Mouse (Mus musculus) midbrain, embryonic 10.5 days (tissue): ENCODE data around the gene Zbtb3. TPM values are rescaled to one million over a fixed set of nuclear protein-coding genes. Genes with fewer than 3 reads are reported as not detected.

Experiments
- DNase-seq: peaks from one replicate; pipeline ENCODE4 v3.0.0-alpha.2; 2017; ENCODE audit warnings: low spot score
- H3K27ac ChIP-seq: fragments of 300-500 bp; sonication (generic); replicated peaks from 2 replicates; pipeline ENCODE4 v1.5.1; 2016; ENCODE audit warnings: mild to moderate bottlenecking
- H3K27me3 ChIP-seq: fragments of 300-500 bp; sonication (generic); 2 replicates; pipeline ENCODE4 v1.6.1; 2016; ENCODE audit warnings: low read depth, mild to moderate bottlenecking; ENCODE audit not compliant: poor library complexity, severe bottlenecking
- H3K36me3 ChIP-seq: fragments of 300-500 bp; sonication (generic); 2 replicates; pipeline ENCODE4 v1.6.1; 2016; ENCODE audit warnings: mild to moderate bottlenecking, moderate library complexity
- H3K4me1 ChIP-seq: fragments of 300-500 bp; sonication (generic); 2 replicates; pipeline ENCODE4 v1.6.1; 2016
- H3K4me3 ChIP-seq: fragments of 300-500 bp; sonication (generic); 2 replicates; pipeline ENCODE4 v1.5.1; 2016; ENCODE audit warnings: mild to moderate bottlenecking, moderate library complexity
- H3K9me3 ChIP-seq: fragments of 300-500 bp; sonication (generic); replicated peaks from 2 replicates; pipeline ENCODE4 v1.6.1; 2016; ENCODE audit warnings: mild to moderate bottlenecking
- WGBS: fragments of 180-500 bp; shearing (Covaris S2); methylation state at CpG from one replicate; pipeline ENCODE4 v1.1.7; 2016; 5-methylcytosine and 5-hydroxymethylcytosine counted together
- polyA plus RNA-seq: library from polyadenylated mRNA; unstranded; fragments of >200 nt; fragmentation: Nextera tagmentation; extraction: Ambion mirVana; gene quantifications from 2 replicates; pipeline ENCODE4 v1.2.1, GENCODE M21; 2016

Gene Zbtb3
- 7.5 and 7.8 TPM in 2 replicates for polyA plus RNA-seq

DNA sequence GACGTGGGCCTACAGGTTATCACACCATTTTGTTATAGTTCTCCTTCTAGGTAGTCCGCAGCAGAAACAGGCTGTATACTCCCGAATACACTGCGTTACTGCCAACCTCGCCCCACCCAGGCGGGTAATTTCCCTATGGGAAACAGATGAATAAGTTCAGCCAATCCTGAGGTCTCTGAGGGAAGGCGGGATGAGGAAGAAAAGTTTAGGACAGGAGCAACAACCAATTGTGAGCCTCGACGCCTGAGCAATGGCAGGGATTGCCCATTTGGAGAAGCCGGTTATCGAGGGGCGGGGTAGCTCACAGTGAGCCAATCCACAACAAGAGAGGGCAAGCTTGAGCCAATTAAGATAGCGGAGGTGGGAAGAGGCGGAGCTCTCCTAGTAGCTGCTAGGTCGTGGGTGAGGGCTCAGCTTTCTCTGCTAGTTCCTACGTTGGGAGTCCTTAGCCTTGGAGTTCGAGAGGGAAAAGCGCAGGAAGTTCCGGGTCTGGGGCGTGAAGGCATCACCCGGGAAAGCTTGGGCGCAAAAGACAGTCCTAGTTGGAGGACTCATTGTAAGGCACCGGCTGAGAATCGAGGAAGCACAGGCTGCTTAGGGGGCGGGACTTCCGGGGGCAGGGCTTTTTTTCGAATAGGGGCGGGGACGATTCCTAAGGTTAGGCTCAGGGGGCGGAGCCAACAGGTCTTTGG lies at the start of gene Zbtb3:
Gene Zbtb3 (plus strand): TSS at position 426 of the 692 bp plus-strand sequence.
- H3K4me3 ChIP-seq: peak within 1 kb of the TSS; percentile 71
- DNase-seq: peak; percentile 96
- under 1% methylated on average over 30 of the region's 30 CpGs for WGBS
- H3K27ac ChIP-seq: peak within 1 kb of the TSS; percentile 91
- no peaks in the 10 kb centered on the region for H3K27me3 ChIP-seq
- H3K36me3 ChIP-seq: peaks cover 40% of the 10 kb centered on the region
- peaks cover 29% of the 10 kb centered on the region for H3K4me1 ChIP-seq
- H3K9me3 ChIP-seq: no peaks in the 10 kb centered on the region

DNA sequence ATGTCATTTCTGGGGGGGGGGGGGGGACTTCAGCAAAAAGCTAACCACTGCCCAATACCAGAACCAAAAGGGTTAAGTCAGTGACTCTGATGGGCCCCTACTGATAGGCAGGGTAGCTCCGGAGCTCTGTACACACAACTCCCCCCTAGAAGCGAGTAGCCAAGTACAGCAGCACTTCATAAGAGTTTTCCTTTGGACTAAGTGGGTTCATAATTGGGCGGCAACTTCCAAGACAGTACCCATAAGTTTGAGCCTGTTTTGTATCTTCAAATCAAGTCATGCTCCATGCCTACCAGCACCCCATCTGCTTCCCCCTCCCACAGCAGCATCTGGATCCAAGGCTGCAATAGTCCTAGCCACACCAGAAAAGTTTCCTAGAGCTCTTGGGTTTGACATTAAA lies 46.7 kb upstream of the Zbtb3 start:
- H3K4me1 ChIP-seq: peaks cover 28% of the 10 kb centered on the region
- no peaks in the 10 kb centered on the region for H3K27me3 ChIP-seq
- H3K9me3 ChIP-seq: no peaks in the 10 kb centered on the region
- no peak for DNase-seq
- 90% methylated on average over 3 of the region's 3 CpGs for WGBS
- H3K27ac ChIP-seq: no peak overlapping the region
- H3K4me3 ChIP-seq: peak overlapping the region; percentile 89; the same call in 1 of the 2 replicates
- peaks cover 58% of the 10 kb centered on the region for H3K36me3 ChIP-seq

DNA sequence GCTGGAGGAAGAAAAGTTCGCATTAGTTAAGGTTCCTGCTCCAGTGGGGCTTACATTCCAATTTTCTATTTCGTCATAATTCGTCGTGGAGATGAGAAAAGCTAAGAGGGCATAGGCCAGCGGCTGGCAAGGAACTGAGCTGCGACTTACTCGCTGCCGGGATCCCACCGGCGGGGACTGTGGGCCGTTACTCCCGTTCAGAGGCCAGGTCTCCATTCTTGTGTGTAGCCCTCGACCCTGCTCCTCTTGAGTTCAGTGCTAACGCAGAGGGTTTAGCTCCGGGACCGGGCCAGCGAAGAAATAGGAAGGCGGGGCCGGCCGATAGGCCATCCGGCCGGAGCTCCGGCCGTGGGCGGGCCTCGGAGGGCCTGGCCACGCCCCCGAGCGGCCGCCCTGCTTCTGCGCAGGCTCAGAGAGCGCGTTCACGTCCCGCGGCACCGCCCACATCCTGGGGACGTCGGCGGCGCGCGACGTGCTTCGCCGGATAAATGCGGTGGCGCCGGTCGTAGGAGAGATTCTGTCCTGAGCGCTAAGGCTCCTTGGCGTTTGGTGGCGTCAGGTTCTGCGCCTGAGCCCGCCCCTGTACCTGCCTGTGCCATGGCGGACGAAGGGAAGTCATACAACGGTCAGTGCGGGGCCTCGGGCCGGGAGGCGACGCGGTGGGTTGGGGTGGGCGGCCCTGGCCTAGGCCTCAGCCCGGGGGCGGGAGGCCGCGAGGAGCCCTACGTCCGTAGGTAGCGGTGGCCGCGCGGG lies 45.5 kb upstream of the Zbtb3 start, which contains the start of gene Nxf1:
Gene Nxf1 (plus strand): TSS at position 439 of the 753 bp plus-strand sequence.
- Histone ChIP-seq H3K27me3 (no peaks in the 10 kb centered on the region), H3K9me3 (no peaks in the 10 kb centered on the region), H3K27ac (peak within 1 kb of the TSS; percentile 95), H3K4me1 (peaks cover 28% of the 10 kb centered on the region), H3K4me3 (peak within 1 kb of the TSS; percentile 89), H3K36me3 (peaks cover 58% of the 10 kb centered on the region)
- WGBS: under 1% methylated on average over 75 of the region's 75 CpGs
- DNase-seq: peak; percentile 94

DNA sequence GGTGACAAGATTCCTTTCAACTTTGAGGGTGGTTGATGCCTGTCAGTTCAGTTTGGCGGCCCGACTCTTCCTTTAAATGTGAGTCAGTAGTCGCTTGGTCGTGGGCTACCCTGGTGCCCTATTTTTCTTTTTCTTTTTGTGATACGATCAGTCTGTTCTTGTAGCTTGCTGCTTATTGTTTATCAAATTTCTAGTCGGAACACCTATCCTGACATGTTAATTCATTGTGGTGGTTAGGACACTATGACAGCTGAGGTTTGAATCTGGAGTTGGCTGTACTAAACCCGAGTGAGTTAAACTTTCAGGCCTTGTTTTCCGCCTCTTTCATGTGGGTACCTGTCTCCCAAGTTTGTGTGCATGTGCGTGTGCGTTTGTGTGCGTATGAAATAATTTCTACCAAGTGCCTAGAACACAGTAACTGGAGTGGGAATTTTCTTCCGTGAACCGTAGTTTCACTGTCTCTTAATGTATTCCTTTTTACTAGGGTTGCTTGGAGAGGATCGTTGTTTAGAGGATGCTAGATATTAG lies 44.8 kb upstream of the Zbtb3 start:
- Histone ChIP-seq H3K27ac (peak overlapping the region; percentile 95), H3K27me3 (no peaks in the 10 kb centered on the region), H3K9me3 (no peaks in the 10 kb centered on the region), H3K36me3 (peaks cover 58% of the 10 kb centered on the region), H3K4me1 (peaks cover 28% of the 10 kb centered on the region), H3K4me3 (peak overlapping the region; percentile 89)
- 12% methylated on average over 14 of the region's 14 CpGs for WGBS
- DNase-seq: no peak

DNA sequence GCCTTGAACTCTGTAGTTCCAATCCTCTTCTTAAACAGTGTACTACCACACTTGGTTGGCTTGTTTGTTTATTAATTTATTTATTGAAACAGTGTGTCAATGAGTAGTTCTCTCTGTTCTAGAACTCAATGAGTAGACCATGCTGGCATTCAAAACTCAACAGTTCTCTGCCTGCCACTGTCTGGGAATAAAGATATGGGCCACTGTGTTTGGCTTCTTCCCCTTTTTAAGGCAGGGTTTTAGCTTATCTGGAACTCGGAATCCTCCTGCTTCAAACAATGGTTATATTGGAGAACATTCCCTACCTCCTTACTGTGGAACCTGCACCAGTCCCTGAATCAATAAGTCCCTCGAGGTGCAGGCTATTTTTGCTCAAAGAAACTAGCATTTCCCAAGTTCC lies 43.5 kb upstream of the Zbtb3 start:
- no peak for DNase-seq
- Histone ChIP-seq H3K27me3 (no peaks in the 10 kb centered on the region), H3K9me3 (no peaks in the 10 kb centered on the region), H3K27ac (no peak overlapping the region), H3K4me1 (peaks cover 28% of the 10 kb centered on the region), H3K4me3 (peak overlapping the region; percentile 89), H3K36me3 (peaks cover 58% of the 10 kb centered on the region)
- WGBS: 93% methylated on average over 2 of the region's 2 CpGs

DNA sequence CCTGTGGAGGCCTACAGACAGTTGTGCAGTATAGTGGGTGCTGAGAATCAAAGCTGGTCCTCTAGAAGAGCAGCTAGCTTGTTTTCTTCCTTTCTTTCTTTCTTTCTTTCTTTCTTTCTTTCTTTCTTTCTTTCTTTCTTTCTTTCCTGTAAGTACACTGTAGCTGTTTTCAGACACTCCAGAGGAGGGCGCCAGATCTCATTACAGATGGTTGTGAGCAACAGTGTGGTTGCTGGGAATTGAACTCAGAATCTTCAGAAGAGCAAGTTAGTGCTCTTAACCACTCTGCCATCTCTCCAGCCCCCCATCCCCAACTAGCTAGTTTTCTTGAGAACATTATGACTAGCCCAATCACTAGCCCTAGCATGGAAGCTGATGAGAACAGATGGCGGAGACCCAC lies 41.6 kb upstream of the Zbtb3 start:
- Histone ChIP-seq H3K27me3 (no peaks in the 10 kb centered on the region), H3K27ac (no peak overlapping the region), H3K4me3 (no peak overlapping the region), H3K4me1 (peaks cover 24% of the 10 kb centered on the region), H3K9me3 (peaks cover 11% of the 10 kb centered on the region; the same call in 1 of the 2 replicates), H3K36me3 (peaks cover 59% of the 10 kb centered on the region)
- DNase-seq: no peak
- 90% methylated on average over 2 of the region's 2 CpGs for WGBS

DNA sequence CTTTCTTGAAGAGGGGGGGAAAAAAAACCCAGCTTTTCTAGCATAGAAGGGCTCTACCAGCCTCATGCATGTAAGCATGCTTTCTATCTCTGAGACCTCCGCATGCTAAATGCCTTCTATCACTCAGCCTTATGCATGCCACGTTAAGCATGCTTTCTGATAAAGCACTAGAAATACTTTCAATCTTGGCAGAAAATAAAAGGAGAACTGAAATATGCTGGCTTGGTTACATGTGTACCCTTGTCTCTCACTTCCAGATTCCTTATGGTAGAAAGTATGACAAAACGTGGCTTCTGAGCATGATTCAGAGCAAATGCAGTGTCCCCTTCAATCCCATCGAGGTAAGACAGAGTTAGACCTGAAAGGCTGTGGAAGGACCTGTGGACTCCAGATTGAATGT lies 39.1 kb upstream of the Zbtb3 start:
- 94% methylated on average over 4 of the region's 4 CpGs for WGBS
- H3K4me3 ChIP-seq: no peak overlapping the region
- no peaks in the 10 kb centered on the region for H3K27me3 ChIP-seq
- no peak for DNase-seq
- H3K9me3 ChIP-seq: peaks cover 12% of the 10 kb centered on the region; the same call in 1 of the 2 replicates
- H3K36me3 ChIP-seq: peaks cover 83% of the 10 kb centered on the region
- no peak overlapping the region for H3K27ac ChIP-seq
- peaks cover 8% of the 10 kb centered on the region for H3K4me1 ChIP-seq

DNA sequence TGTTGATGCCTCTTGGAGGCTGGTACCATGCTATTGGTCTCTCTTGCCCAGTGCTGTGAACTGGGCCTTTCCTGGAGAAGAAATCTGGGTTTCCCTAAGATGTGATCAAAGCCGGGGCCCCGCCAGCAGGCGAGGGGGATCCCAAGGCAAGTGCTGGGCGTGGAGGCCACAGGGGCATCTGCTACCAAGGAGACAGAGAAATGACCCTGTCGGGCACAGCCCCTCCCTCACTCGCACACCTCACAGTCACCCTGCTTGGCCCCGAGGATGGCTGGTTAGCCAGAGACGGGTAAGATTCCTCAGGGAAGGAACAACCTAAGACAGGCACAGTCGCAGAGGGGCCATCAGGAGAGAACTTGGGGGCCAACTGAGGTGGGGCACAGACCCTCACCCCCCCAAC lies 36.8 kb upstream of the Zbtb3 start:
- Histone ChIP-seq H3K27ac (no peak overlapping the region), H3K4me3 (no peak overlapping the region), H3K36me3 (peaks cover 99% of the 10 kb centered on the region), H3K27me3 (no peaks in the 10 kb centered on the region), H3K9me3 (peaks cover 12% of the 10 kb centered on the region; the same call in 1 of the 2 replicates), H3K4me1 (peaks cover 4% of the 10 kb centered on the region)
- WGBS: 96% methylated on average over 9 of the region's 9 CpGs
- no peak for DNase-seq

DNA sequence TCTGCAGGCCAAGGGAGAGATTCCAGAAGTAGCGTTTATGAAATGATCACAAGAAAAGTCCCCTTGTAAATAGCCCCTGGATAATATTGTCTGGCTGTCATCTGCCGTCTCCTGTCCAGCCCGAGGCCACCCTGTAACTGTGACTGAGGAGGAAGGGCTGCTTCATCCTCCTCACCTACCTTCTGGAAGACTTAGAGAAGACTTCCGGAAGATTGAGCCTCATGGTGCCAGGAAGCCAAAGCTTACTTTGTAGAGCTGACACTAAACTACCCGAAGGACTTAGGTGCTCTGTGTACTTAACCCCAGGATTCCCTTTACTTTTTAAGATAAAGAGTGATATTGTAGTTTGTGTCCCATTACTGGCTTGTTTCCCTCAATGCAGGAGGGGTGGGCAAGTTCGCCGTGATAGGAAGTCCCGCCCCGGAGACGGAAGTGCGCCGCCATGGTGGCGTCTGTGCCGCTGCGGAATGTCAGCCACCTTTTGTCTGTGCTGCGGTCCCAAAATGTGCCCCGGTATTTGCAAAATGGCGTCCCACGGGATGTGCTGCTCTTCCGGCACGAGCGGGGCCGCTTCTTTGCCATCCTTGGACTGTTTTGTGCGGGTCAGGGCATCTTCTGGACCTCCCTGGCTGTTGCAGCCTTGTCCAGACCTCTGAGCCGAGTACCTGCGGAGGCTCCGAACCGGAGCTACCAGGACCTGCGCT lies 31.6 kb upstream of the Zbtb3 start, which contains the start of gene Tmem223:
Gene Tmem223 (plus strand): TSS at position 430 of the 704 bp plus-strand sequence.
- WGBS: 18% methylated on average over 29 of the region's 29 CpGs
- Histone ChIP-seq H3K27me3 (no peaks in the 10 kb centered on the region), H3K9me3 (peaks cover 1% of the 10 kb centered on the region; the same call in 1 of the 2 replicates), H3K4me3 (peak within 1 kb of the TSS; percentile 89), H3K36me3 (peaks cover 76% of the 10 kb centered on the region), H3K4me1 (peaks cover 42% of the 10 kb centered on the region), H3K27ac (peak within 1 kb of the TSS; percentile 98)
- peak; percentile 83 for DNase-seq

DNA sequence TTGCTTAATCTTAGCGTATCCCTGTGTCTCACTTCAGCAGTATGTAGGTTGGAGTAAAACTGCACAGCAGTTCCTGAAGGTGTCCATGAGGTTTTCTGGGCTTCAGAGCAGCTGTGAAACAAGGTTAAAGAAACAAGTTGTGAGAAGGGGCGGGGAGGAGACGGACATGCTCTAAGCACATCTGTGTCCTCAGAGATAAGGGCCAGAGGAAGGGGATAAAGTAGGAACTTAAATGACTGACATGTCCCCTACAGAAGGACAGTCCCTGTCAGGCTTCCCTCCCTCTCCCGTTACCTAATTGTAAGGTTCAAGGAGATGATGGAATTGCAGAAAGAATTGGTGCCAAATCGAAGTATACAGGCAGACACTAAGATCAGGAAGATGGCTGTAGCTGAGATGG lies 29.4 kb upstream of the Zbtb3 start:
- DNase-seq: no peak
- Histone ChIP-seq H3K27me3 (no peaks in the 10 kb centered on the region), H3K36me3 (peaks cover 56% of the 10 kb centered on the region), H3K4me1 (peaks cover 49% of the 10 kb centered on the region), H3K9me3 (no peaks in the 10 kb centered on the region), H3K4me3 (peak overlapping the region; percentile 89), H3K27ac (peak overlapping the region; percentile 98; the same call in 1 of the 2 replicates)
- WGBS: 88% methylated on average over 5 of the region's 5 CpGs

DNA sequence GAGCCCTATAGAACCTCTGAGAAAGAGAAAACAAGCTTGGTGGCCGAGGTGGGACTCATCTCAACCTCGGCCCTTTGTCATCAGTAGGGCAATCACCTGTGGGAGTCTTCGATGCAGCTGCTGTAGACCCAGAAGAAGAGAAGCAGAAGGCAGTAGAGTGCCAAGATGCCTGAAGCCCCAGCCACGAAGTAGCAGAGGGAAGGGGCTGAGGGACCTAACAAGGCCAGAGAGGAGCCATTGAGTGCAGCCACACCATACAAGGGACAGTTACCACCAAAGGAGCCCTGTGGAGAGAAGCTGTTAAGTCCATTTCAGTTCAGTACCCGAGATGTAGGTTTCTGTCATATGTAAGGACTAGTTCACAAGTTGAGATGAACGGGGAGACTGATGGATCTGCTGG lies 28.9 kb upstream of the Zbtb3 start:
- 66% methylated on average over 6 of the region's 6 CpGs for WGBS
- Histone ChIP-seq H3K36me3 (peaks cover 56% of the 10 kb centered on the region), H3K9me3 (no peaks in the 10 kb centered on the region), H3K27me3 (no peaks in the 10 kb centered on the region), H3K4me3 (peak overlapping the region; percentile 89), H3K27ac (peak overlapping the region; percentile 98), H3K4me1 (peaks cover 49% of the 10 kb centered on the region)
- DNase-seq: peak; percentile 14
